Mouse (Mus musculus) liver, adult 2 months (tissue): ENCODE results near the gene Col6a6.

Source experiments
- CTCF ChIP-seq: fragments of 200-500 bp; IDR thresholded peaks from 2 replicates; pipeline ENCODE4 v1.5.1; 2011; ENCODE audit warnings: low read depth, low read length, control low read depth
- POLR2A ChIP-seq: fragments of 200-500 bp; IDR thresholded peaks from 2 replicates; pipeline ENCODE4 v1.6.1; 2011; ENCODE audit warnings: low read length, control low read depth; ENCODE audit not compliant: insufficient read depth; ENCODE audit errors: extremely low read depth

- TF ChIP-seq CTCF (no peak), POLR2A (no peak)
These were observed 87.5 kb downstream of the Col6a6 start for GRCm38 (mm10) chr9:105740413-105740812.
